Mouse (Mus musculus) gonadal fat pad, adult 2 months (tissue): ENCODE measurements around the gene Slc13a1. TPM values are rescaled to one million over a fixed set of nuclear protein-coding genes. Genes with fewer than 3 reads are reported as not detected.
A peak's percentile ranks its signal among the peaks of the same experiment; 100 is the strongest.
"Not testable (repeated sequence)": the region's sequence is repeated elsewhere in the genome, so short reads cannot be mapped to it uniquely, and the experiment has no call there.

Experiments
- DNase-seq: peaks from one replicate; pipeline ENCODE4 v3.0.0-alpha.2; 2012; ENCODE audit warnings: low read depth
- polyA plus RNA-seq: library from polyadenylated mRNA; depleted of rRNA; stranded (reverse); fragments of >200 nt; gene quantifications from 2 replicates; pipeline ENCODE4 v1.2.3, GENCODE M21; 2012; rRNA removed

Gene Slc13a1
- not detected in 2 replicates for polyA plus RNA-seq

DNA sequence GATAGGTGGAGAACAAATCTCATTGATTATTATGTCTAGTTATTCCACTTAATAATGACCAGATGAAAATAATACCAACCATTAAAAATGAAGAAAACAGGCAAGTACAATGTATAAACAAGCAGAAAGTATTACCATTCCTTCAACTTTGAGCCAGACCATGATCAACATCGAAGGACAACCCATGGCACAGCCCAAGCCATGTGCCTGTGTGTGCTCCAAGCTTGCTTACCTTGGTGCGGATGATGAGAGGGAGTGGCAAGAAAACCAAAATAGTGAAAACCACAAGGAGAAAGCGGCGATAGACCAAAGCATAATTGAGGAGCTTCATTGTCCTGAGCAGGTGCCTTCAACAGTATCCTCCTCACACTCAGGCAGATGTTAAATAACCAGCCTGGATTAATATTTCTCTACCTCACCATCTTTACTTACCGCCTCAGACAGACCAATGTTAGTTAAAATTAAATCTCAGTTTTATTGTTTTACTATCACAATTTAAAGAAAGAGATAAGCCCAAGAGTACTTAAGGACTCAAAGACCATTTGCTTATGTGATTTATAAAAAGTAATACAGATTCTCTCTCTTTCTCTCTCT is at the start of gene Slc13a1:
Slc13a1 (minus strand) TSS at position 359 of the 594 bp plus-strand sequence.
- no peak for DNase-seq

DNA sequence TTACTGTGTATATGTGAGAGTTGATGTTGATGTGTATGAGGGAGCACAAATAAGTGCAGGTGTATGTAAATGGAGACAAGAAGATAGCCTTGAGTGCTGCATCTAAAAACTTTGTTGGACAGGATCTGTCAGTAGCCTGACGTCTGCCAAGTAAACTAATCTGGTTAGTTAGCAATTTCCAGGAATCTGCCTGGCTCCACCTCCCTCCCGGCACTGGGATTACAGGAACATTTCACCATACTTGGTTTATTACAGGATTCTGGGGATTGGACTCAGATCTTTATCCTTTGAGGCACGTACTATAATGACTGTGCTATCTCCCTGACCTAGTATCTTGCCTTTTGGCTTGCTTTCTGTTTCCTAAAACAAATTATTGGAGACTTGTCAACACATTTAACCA is 40.0 kb upstream of the Slc13a1 start:
- peak; percentile 9 for DNase-seq

DNA sequence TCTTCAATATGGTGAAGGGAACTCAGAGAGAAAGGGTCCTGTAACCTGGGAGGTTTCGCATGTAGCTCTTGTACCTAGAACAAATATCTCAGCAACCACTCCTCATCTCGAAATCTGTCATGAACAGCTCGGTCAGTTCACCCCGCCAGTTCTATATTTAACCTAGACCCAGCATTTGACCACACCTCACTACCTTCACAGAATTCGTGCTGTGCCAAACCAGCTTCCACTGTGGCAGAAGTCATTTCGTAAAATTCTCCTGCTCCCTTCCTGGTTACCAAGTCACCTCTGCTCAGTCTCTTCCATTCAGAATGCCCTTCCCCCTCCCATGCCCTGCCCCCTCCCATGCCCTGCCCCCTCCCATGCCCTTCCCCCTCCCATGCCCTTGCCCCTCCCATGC is 34.3 kb upstream of the Slc13a1 start:
- DNase-seq, result no peak

DNA sequence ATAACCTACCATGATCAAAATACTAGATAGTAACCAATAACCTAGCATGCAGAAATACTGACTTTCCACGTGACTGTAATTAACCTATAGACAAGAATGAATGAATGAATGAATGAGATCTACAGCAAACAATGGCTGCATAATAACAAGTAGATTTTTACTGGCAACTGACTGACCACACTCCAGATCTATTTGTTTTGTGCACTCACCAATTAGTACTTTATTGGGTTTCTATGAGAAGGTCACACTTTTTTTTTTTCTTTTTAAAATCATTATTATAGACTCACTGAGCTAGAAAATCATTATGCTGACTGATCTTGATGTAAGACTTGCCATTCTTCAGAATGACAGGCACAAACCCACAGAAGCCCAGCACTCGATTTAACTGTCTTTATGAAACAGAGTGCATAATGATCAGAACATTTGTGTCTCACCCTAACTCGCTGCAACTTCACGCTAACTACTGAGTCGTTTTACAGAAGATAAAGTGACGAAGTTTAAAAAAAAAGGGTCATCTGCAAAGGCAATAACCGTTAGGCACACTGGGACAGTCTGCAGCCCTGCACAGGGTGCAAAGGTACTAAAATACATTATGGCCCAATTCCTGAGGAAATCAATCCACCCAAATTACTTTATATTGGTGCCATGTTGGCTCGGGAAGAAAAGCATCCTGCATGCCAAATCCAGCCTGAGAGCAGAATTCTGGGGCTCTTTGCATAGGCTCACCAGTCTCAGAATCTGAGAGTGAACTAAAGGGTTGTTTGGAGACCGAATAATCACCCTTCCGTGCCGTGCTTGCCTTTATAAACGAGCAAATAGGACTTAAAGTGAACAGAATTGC is 33.0 kb upstream of the Slc13a1 start:
- DNase-seq, result no peak

DNA sequence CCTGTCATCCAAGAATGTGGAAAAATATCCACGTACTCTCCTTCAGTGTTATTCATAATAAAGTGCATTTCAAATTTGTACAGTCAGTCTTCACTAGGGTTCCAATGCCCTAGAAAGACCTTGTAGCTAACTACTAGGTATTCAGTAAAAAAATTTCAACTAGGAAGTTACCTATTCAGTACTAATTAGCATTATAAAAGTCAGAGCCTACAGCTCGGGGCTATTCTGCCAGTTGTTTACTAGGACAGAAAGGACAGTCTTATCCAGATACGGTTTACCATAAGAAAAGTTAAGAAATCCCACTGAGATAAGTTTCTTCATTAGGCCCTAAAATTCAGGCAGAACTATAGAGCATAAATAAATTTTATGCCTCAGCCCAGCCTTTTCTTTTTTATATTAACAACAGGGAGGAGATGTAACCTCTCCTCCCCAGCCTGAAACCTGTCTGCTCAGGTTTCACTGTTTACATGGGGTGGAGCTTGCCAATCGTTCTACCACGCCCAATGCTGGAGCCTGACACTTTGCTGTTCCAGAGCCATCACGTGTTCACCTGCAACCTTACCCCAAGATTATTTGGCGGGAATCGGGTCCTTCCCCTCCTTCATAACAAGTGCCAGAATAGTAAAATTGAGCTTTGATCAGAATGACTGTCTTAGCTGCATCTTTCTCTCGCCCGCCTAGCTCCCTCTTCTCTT is 29.8 kb upstream of the Slc13a1 start:
- DNase-seq, result not testable (repeated sequence)

DNA sequence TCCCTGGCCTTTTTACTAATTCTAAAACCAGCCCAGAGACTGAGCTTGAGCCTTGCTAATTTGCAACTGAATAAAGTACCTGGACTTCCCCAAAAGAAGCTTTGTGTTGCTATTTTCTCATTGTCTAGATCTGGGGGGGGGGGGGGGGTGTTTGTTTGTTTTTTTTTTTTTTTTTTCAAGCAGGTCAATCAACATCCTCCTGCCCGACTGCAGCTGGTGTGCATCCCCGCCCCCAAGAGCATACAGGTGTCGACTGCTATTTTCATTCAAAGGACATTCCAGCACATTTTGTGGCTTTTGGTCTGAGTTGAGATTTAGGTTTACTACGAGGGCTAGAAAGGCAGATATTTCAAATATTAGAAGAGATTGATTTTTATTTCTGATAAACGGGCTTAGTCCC is 28.5 kb upstream of the Slc13a1 start:
- DNase-seq, result not testable (repeated sequence)

DNA sequence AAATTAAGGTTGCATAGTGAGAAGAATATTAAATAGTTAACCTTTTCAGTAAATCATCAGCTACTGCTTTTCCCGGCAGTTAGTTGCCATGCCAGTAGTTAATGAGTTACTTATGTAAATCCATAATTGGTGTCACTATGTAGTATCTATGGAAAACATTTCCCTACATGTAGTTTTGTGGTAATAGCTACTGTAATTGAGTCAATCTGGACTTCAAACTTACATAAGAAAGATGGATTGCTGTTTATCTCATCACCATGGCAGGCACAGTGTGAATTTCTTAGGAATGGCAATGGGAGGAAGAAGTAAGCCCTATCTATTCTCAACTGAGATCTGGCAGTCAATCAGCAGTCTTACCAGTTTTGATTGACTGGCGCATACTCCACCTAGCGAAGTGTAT is 15.5 kb upstream of the Slc13a1 start:
- DNase-seq, result no peak

DNA sequence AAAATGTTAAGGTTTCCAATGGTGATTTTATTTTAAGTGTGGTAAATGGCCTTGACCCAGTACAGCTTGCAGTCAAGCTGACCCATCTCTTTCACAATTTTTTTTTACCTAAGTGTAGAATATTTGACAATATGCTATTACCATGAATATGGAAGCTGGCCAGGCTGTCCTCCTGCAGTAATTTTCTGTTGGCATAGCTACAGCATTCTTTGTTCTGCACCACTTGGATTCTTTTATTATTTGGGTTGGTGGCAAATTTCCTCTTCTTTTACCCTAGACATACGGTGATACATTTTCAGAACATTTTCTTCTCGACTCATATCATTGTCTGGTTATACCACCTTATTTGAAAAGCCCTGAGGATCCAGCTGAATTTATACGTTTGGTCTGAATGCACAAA is 7.5 kb upstream of the Slc13a1 start:
- no peak for DNase-seq

DNA sequence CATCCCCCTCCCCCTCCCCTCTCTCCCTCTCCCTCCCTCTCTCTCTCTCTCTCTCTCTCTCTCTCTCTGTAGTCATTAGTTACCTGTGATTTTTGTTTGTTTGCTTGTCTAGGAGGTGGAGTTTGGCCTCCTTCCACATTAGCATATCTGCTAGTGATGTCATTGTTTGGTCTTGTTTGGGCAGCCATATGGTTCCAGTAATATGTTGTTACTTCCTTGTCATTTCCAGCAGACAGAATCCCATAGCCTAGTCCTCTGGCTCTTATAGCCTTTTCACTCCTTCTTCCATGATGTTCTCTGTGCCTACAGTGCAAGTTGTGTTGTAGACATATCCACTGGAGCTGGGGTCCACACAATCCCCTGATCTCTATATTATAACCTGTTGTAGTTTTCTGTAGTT is 6.1 kb upstream of the Slc13a1 start:
- no peak for DNase-seq

DNA sequence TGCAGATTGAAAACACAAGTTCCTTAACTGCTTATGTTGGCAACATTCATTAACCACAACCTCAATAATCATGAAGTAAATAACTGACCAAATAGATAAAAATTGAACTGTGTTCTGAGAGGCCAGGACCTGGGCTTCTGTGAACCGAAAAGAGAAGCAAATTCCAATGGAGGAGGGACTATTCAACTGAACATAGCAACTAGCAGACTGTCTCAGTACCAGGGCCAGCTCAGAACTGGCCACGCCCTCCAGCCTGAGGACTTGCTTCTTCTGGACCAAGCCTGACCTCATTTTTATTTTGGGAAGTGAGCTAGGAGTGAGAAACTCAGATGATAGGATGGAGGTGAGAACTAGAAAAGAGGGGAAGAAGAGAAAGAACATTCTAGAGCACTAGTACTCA is 4.8 kb upstream of the Slc13a1 start:
- DNase-seq, result no peak

DNA sequence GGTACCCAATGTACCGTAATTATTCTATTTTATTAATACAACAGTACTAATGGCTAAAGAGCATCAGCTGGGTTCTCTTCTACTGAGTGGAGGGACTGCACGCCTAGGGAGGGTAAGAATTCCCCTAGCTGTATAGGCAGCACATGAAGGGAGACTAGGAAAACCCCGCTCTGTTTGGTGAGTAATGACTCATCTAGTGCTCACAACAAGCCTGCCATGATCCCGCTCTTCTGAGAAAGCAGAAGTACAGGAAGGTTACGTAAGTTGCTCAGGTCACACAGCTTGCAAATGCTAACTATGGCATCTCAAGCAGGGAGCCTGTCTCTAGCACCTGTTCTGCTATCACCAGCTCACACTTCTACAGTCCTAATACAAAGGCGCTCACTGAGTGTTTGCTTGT is 1.1 kb downstream of the Slc13a1 start:
- DNase-seq, result no peak

DNA sequence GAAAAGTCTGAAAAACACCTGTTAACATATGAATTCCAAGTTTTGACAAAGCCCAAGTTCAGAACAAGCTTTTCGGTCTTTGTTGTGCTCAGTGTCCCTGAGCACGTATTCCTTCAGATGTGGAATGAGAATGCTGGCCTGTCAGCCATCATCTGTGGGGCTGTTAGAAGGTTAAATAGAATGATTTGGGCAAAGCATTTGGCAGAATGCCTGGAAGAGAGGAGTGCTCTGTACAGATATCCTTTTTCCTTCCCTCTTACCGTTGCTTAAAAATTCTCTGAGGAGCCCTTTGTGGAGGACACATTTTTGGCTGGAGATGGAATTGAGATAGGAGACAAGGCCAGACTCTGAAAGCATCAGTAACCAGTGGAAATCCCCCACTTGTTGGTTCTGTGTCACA is 2.6 kb downstream of the Slc13a1 start:
- DNase-seq, result no peak

DNA sequence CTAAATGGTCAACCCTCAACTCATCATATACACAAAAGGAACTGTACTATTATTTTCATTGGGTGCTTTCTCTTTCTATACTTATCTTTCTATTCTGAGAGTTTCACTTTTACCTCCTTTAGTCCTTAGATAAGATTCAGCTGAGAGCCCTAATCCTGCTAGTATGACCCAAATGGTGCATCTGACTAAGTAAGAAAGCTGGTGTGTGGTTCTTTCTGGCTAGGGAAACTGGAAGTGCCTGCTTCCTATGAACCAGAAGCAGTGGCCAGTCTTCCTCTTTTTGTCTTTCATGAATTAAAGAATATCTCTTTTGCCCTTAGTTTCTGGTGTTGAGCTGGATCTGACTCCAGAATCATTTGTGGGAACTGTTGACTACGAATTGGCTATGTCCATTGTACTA is 8.1 kb downstream of the Slc13a1 start:
- no peak for DNase-seq

DNA sequence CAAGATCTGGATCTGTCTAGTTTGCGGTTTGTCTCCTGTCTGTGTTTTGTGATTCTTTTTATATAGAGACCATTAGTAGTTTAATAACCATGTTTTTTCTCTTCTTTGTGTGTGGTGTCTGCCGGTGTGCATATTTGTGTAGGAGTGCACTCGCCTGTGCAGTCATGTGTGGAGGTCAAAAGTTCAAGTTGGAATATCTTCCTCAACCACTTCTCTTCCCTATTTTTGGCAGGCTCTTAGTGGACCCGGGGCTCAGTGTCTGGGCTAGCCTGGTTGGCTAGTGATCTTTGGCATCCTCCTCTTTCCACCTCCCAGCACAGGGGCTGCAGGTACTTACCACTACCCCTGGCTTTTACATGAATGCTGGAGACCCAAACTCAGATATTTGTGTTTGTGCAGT is 13.0 kb downstream of the Slc13a1 start:
- no peak for DNase-seq

DNA sequence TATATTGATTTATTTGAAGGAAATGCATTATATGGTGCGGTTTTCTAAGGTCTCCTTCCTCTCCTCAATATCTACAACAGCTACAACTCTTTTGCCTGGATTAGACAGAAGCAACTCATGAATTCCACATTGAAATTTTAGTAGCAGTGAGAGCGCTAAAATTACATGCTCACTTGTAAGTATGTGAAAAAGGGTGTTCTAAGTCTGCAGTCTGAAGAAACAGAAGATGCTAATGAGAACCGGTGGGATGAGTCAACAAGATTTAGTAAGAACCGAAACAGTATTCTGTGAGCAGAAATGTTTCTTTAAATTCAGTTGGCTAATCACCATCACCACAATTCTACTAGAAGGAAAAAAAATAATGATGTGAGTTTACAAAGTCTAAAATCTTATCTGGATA is 34.9 kb downstream of the Slc13a1 start:
- DNase-seq, result no peak

DNA sequence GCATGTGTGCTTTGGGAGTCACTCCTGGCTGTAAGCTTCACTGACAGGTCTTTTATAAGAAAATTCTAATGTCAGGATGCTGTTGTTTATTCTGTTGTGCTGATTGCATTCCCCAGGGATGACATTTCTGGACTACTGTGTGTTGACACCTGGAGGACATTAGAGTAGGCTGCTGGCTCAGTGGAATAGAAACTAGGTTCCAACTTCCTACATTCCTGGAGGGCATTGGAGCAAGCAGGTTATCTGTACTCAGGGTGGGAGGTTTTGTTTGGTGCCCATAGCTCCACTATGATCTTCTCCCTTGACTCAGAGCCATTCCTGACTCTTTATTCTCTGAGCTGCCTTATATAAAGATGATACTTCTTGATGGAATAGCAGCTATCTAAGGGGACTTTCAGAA is 45.3 kb downstream of the Slc13a1 start:
- DNase-seq, result no peak

DNA sequence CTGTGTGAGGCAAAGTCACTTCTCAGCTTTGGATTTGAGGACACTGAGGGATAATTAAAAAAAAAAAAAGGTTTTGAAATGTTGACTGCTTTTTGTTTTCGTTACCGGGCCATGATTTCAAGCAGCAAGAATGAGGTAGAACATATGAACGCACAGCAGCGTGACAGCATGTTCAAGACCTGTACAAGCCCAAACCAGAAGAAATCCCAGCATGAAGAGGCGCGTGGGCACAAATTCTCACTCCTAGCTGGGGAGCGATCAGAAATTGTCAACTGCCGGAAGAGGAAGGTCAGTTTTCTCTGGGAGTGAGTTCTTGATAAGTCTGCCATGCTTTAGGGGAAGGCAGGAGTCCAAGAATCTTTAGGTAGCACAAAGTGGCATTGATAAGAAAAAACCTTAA is 56.3 kb downstream of the Slc13a1 start:
- no peak for DNase-seq

DNA sequence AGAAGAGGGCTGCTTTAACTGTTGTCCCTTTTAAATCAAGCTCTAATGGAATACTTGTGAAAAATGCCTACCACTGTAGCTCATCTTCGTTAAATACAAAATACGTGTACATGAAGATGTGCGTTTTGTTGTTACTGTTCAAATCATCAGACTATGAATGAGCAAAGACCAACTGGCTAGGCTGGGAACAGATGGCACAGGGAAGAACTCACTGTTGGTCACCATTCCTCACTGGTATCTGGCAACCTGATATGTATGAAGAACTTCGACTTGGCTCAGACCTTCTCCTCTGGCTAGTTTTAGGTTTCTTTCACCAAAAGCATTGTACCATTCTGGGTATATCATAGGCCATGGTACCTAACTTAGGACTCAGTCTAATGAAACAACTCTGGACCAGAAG is 59.4 kb downstream of the Slc13a1 start:
- DNase-seq, result no peak

DNA sequence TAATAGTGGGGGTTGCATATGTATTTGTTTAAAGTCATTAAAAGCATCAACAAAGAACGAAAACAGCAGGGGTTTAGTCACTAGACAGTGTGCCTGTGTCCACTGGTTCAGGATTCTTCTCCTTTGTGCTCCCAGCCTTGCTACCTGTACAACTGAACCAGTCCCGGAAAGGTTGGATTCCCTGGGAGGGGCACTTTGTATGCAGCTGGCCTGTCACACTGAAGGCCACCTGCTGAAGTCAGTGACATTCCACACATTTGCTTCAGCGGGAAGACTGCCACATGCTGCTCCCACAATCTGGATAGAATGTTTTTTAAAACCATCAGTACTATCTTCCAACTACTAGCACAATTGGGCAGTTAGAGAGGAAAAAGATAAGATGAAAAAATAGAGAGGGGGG is 61.7 kb downstream of the Slc13a1 start:
- no peak for DNase-seq

DNA sequence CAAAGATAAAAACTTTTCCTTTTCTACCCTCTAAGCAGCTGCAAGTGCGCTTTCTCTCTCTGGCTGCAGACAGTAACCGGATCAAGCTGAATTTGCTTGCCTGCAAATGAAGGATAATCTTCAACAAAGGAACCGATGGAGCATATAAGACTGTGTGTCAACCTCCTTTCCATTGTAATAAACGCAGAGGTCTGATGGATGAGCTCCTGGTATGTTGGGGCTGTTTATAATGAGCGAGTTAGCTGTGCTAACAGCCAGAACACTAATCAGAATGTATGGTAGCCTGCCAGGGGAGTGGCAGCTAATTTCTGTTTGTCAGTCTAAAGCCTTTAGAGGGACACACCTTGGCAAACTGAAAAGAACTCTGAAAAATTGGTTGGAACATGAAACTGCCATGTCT is 62.2 kb downstream of the Slc13a1 start:
- DNase-seq, result no peak

DNA sequence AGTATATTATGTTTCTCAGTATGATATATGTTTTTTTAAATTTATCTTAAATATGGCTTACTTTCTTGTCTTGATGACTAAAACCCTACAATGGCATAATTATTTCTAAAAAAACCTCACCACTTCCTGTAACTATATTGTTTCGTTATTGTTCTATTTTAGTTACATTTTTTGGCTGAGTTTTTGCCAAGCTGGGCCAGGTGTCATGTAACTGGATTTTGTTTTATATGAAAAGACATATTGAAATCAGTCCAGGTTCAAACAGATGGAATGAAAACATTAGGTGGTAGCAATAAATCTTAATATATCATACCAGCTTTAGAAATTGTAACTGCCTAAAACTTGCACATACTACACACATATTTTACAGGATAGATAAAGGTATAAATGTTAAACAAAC is 66.6 kb downstream of the Slc13a1 start:
- no peak for DNase-seq

DNA sequence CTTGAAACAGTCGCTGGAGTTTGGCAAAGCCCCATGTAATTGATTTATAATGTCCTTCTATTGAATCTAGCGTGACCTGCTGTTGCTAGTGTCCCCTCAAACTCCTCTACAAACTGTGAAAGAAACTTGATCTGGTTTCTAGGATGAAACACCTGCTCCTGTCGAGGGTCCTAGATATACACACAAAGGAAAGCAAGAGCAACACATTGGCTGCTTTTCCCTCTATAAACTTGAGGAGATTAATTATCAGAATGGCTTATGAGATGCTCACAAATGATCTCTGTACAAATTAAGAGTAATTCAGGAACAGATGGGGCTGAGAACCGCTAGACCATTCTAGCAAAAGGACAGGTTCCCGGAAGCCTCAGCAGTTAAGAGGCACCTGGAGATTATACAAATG is 67.2 kb downstream of the Slc13a1 start:
- no peak for DNase-seq

DNA sequence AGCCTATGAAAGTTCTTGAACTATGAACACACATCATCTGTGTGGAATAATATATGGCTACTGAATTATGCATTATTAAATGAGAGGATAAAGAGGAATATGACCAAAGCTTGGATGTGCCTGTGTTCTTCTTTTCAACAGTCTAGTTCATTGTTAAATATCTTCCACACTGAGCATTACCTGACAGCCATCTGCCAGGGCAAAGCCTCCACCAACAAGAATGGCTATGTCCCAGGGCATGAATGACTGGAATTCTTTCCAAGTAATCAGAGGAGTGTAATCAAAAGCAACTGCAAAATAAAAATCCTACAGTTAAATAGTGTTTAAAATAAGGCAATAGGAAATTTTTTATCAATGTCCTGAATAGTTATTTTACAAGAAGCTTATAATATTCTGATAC is 70.5 kb downstream of the Slc13a1 start:
- no peak for DNase-seq
